Comparison of ENCODE assay signal across 8 mouse cellular contexts in the genomic region with DNA sequence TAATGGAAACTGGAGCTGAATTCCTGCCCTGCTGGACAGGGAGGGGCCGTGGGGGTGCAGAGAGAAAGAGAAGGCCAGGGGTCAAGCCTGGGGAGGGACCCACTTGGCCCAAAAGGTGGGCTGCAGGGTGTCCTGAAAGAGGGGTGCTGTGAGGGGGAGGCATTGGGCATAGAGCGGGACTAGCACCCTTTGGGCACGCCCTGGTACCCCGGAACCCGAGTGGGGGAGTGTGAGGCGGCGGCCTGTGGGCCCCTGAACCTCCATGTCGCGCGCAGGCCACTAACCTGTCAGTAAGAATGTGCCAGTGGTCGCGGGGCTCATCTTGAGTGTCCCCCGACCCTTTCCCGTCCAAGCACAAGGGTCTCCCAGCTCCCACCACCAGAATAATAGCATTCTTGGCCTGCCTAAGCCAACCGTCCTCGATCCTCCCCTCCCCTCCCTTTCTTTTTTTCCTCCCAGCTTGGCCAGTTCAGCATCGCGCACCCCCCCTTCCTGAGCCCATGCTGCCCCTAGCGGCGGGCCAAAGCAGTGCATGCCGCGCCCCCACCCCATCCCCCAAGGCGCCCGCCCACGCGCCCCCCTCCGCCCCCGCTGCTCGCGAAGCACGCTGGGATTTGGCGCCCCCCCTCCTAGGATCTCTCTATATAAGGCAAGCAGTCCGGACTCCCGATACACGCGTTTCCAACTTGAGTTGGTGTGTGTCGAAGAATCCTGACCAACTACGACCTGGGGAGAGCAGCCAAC. TPM values are rescaled to one million over a fixed set of nuclear protein-coding genes. Genes with fewer than 3 reads are reported as not detected.
DNase-seq lines count a peak whose midpoint lies in the region; ATAC-seq lines count a peak whose summit lies in the region.

Gene Sgce, minus strand, starts transcription at position 512 of the 744 bp plus-strand sequence.
Gene Peg10, plus strand, starts transcription at position 611 of the 744 bp plus-strand sequence.

- H3K4me3 ChIP-seq in hindbrain, embryonic 12.5 days, result peak within 1 kb of the TSS; percentile 53

- H3K27me3 ChIP-seq in hindbrain, embryonic 12.5 days, result no peaks in the 10 kb centered on the region

- 47% methylated on average over 35 of the region's 38 CpGs for WGBS in hindbrain, embryonic 12.5 days

- peak within 1 kb of the TSS; percentile 83 for H3K27ac ChIP-seq in hindbrain, embryonic 12.5 days

- ATAC-seq in hindbrain, embryonic 12.5 days (ENCODE audit: low FRiP score), result peak; percentile 76

- peaks cover 28% of the 10 kb centered on the region for H3K9me3 ChIP-seq in hindbrain, embryonic 12.5 days (replicated peaks)

- H3K36me3 ChIP-seq in hindbrain, embryonic 12.5 days, result no peaks in the 10 kb centered on the region

- peak within 1 kb of the TSS; percentile 53 for H3K4me2 ChIP-seq in hindbrain, embryonic 12.5 days (replicated peaks)

- H3K4me1 ChIP-seq in hindbrain, embryonic 12.5 days, result 0 out of 2 replicates have a peak, but pooled peaks cover 3% of the 10 kb centered on the region

- H3K9ac ChIP-seq in hindbrain, embryonic 12.5 days, result peak within 1 kb of the TSS; percentile 79

- peak; percentile 83 for DNase-seq in MN1 (ENCODE audit: low spot score)
- peak; percentile 93 for DNase-seq in cerebellum, postnatal 10 days
- DNase-seq in frontal cortex, postnatal 25 days (ENCODE audit: low spot score in 2 of 2), result peak; percentile 32 to 57
- DNase-seq in layer of hippocampus, postnatal 36 days, result peak; percentile 62 to 65
- peak; percentile 85 for DNase-seq in lung, postnatal 10 days
- peak; percentile 62 for DNase-seq in ovary, postnatal 14 days (ENCODE audit: low spot score)
- DNase-seq in thymus, postnatal 25 days, result peak; percentile 54

RNA-seq across cellular contexts. Expression of gene Sgce, which starts in this region (rescaled TPM):
- 69.2 and 71.7 TPM in 2 replicates for polyA plus RNA-seq in hindbrain, embryonic 12.5 days (2016; fragmentation: Nextera tagmentation; extraction: Ambion mirVana)
- 10 to 100 TPM; 36.4 to 37.5 TPM for total RNA-seq in layer of hippocampus, postnatal 36 days (2021)

RNA-seq across cellular contexts. Expression of gene Peg10, which starts in this region (rescaled TPM):
- 8.5 and 12.5 TPM in 2 replicates for polyA plus RNA-seq in hindbrain, embryonic 12.5 days (2016; fragmentation: Nextera tagmentation; extraction: Ambion mirVana)
- 1 to 10 TPM; 7.4 to 9.4 TPM for total RNA-seq in layer of hippocampus, postnatal 36 days (2021)

Comparison
In these comparisons a context has a peak if more than half of its experiments do, and no peak if none do; other contexts are left out.
1. Peak in every context shown above with its lines: DNase-seq, ATAC-seq, H3K4me3 ChIP-seq and H3K27ac ChIP-seq.